Mouse (Mus musculus) CH12.LX (cell line): Measurements from ENCODE around the gene Ptpn11. TPM values are rescaled to one million over a fixed set of nuclear protein-coding genes. Genes with fewer than 3 reads are reported as not detected.
A peak's percentile ranks its signal among the peaks of the same experiment; 100 is the strongest.

ENCODE experiments used
- DNase-seq: peaks from one replicate; pipeline ENCODE4 v3.0.0-alpha.2; 2013; ENCODE audit errors: extremely low read depth
- H3K27ac ChIP-seq: 2 replicates; pipeline ENCODE4 v1.5.1; 2012; ENCODE audit warnings: low read depth, mild to moderate bottlenecking, control low read depth, moderate library complexity; ENCODE audit not compliant: insufficient read depth
- H3K27me3 ChIP-seq: replicated peaks from 2 replicates; pipeline ENCODE3; 2012; ENCODE audit warnings: inconsistent platforms
- H3K36me3 ChIP-seq, 2 experiments: replicated peaks in 1 of 2; 2 replicates each; pipeline versions ENCODE3 to v1.6.1; 2012; ENCODE audit warnings: inconsistent platforms in 1 of 2, low read length in 1 of 2, mild to moderate bottlenecking in 1 of 2, mixed read lengths in 1 of 2, moderate library complexity in 1 of 2; ENCODE audit not compliant: control insufficient read depth in 1 of 2, insufficient read depth in 1 of 2
- H3K4me1 ChIP-seq, 2 experiments: 2 replicates each; pipeline ENCODE4 v1.6.1; 2012; ENCODE audit warnings: inconsistent platforms in 1 of 2, moderate library complexity in 1 of 2; ENCODE audit not compliant: insufficient read depth in 2 of 2, control insufficient read depth in 1 of 2
- H3K4me2 ChIP-seq: 2 replicates; pipeline ENCODE4 v1.6.1; 2012; ENCODE audit warnings: low read depth, mild to moderate bottlenecking, control low read depth; ENCODE audit not compliant: poor library complexity, insufficient read depth, severe bottlenecking
- H3K4me3 ChIP-seq, 3 experiments: fragments of 150-350 bp in 1 of 3; sonication (generic) in 1 of 3; replicated peaks in 1 of 3; 2 replicates each; pipeline versions ENCODE3 to v1.5.1; 2011 to 2012; ENCODE audit warnings: low read depth in 2 of 3, low read length in 2 of 3, mild to moderate bottlenecking in 2 of 3, moderate library complexity in 2 of 3, control low read depth in 1 of 3, improper control_type of control experiment in 1 of 3, inconsistent platforms in 1 of 3, mixed read lengths in 1 of 3; ENCODE audit not compliant: poor library complexity in 1 of 3
- H3K79me2 ChIP-seq: replicated peaks from 2 replicates; pipeline ENCODE4 v1.6.1; 2012; ENCODE audit warnings: mild to moderate bottlenecking, moderate library complexity; ENCODE audit not compliant: control insufficient read depth, poor library complexity, insufficient read depth, severe bottlenecking; ENCODE audit errors: extremely low read depth
- H3K9ac ChIP-seq: 2 replicates; pipeline ENCODE4 v1.6.1; 2012; ENCODE audit warnings: low read depth, mild to moderate bottlenecking, control low read depth, moderate library complexity; ENCODE audit not compliant: insufficient read depth
- H3K9me3 ChIP-seq: replicated peaks from 2 replicates; pipeline ENCODE3; 2012; ENCODE audit warnings: low read length, inconsistent platforms, mixed read lengths
- BHLHE40 ChIP-seq: IDR thresholded peaks from 2 replicates; pipeline ENCODE4 v1.6.1; 2011; ENCODE audit warnings: mild to moderate bottlenecking, low read depth, low read length, improper control_type of control experiment
- CHD1 ChIP-seq: IDR thresholded peaks from 2 replicates; pipeline ENCODE4 v1.6.1; 2012; ENCODE audit warnings: low read depth, low read length, improper control_type of control experiment, inconsistent platforms
- CHD2 ChIP-seq: IDR thresholded peaks from 2 replicates; pipeline ENCODE4 v1.6.1; 2011; ENCODE audit warnings: low read length, improper control_type of control experiment
- CTCF ChIP-seq, 2 experiments: IDR thresholded peaks in 1 of 2; conservative IDR thresholded peaks in 1 of 2; 2 replicates each; pipeline ENCODE4 v1.5.1; 2011 to 2012; ENCODE audit warnings: low read depth in 2 of 2, low read length in 2 of 2, improper control_type of control experiment in 1 of 2, inconsistent platforms in 1 of 2, mild to moderate bottlenecking in 1 of 2, moderate library complexity in 1 of 2
- E2F4 ChIP-seq: IDR thresholded peaks from 2 replicates; pipeline ENCODE4 v1.6.1; 2011; ENCODE audit warnings: low read depth, low read length, improper control_type of control experiment; ENCODE audit not compliant: insufficient replicate concordance
- ELF1 ChIP-seq: IDR thresholded peaks from 2 replicates; pipeline ENCODE4 v1.6.1; 2014; ENCODE audit warnings: low read depth, mild to moderate bottlenecking, inconsistent platforms, low read length, improper control_type of control experiment
- EP300 ChIP-seq: IDR thresholded peaks from 2 replicates; pipeline ENCODE4 v1.6.1; 2011; ENCODE audit warnings: low read length, improper control_type of control experiment
- ETS1 ChIP-seq: conservative IDR thresholded peaks from 2 replicates; pipeline ENCODE4 v1.6.1; 2012; ENCODE audit warnings: low read depth, mild to moderate bottlenecking, inconsistent platforms, low read length, improper control_type of control experiment, moderate library complexity
- GABPA ChIP-seq: IDR thresholded peaks from 2 replicates; pipeline ENCODE4 v1.6.1; 2012; ENCODE audit warnings: low read depth, low read length, improper control_type of control experiment, inconsistent platforms; ENCODE audit not compliant: insufficient replicate concordance
- HCFC1 ChIP-seq: IDR thresholded peaks from 2 replicates; pipeline ENCODE4 v1.6.1; 2012; ENCODE audit warnings: low read depth, mild to moderate bottlenecking, inconsistent platforms, low read length, improper control_type of control experiment
- IRF4 ChIP-seq: IDR thresholded peaks from 2 replicates; pipeline ENCODE4 v1.6.1; 2014; ENCODE audit warnings: low read depth, mild to moderate bottlenecking, inconsistent platforms, low read length, improper control_type of control experiment
- JUN ChIP-seq: IDR thresholded peaks from 2 replicates; pipeline ENCODE4 v1.6.1; 2011; ENCODE audit warnings: low read depth, mild to moderate bottlenecking, low read length, improper control_type of control experiment, moderate library complexity; ENCODE audit not compliant: insufficient read depth
- JUND ChIP-seq: conservative IDR thresholded peaks from 2 replicates; pipeline ENCODE4 v1.6.1; 2011; ENCODE audit warnings: low read depth, low read length, improper control_type of control experiment
- KAT2A ChIP-seq: IDR thresholded peaks from 2 replicates; pipeline ENCODE4 v1.6.1; 2012; ENCODE audit warnings: low read length, improper control_type of control experiment, inconsistent platforms; ENCODE audit not compliant: insufficient replicate concordance
- MAX ChIP-seq: IDR thresholded peaks from 2 replicates; pipeline ENCODE4 v1.6.1; 2011; ENCODE audit warnings: low read length, improper control_type of control experiment
- MAZ ChIP-seq: IDR thresholded peaks from 2 replicates; pipeline ENCODE4 v1.6.1; 2012; ENCODE audit warnings: low read depth, mild to moderate bottlenecking, inconsistent platforms, low read length, improper control_type of control experiment, moderate library complexity
- MEF2A ChIP-seq: IDR thresholded peaks from 2 replicates; pipeline ENCODE4 v1.6.1; 2014; ENCODE audit warnings: low read depth, mild to moderate bottlenecking, inconsistent platforms, low read length, improper control_type of control experiment, borderline replicate concordance
- MXI1 ChIP-seq: IDR thresholded peaks from 2 replicates; pipeline ENCODE4 v1.6.1; 2011; ENCODE audit warnings: mild to moderate bottlenecking, low read depth, low read length, improper control_type of control experiment
- MYC ChIP-seq: IDR thresholded peaks from 2 replicates; pipeline ENCODE4 v1.6.1; 2011; ENCODE audit warnings: low read depth, mild to moderate bottlenecking, improper control_type of control experiment, low read length
- NELFE ChIP-seq: IDR thresholded peaks from 2 replicates; pipeline ENCODE4 v1.6.1; 2011; ENCODE audit warnings: low read depth, low read length, improper control_type of control experiment
- PAX5 ChIP-seq: IDR thresholded peaks from 2 replicates; pipeline ENCODE4 v1.6.1; 2012; ENCODE audit warnings: low read length, inconsistent platforms, mixed read lengths
- POLR2AphosphoS2 ChIP-seq: IDR thresholded peaks from 2 replicates; pipeline ENCODE4 v1.6.1; 2011; ENCODE audit warnings: low read depth, low read length, improper control_type of control experiment
- RAD21 ChIP-seq: IDR thresholded peaks from 2 replicates; pipeline ENCODE4 v1.6.1; 2011; ENCODE audit warnings: low read depth, mild to moderate bottlenecking, low read length, improper control_type of control experiment, moderate library complexity
- RCOR1 ChIP-seq: conservative IDR thresholded peaks from 2 replicates; pipeline ENCODE4 v1.6.1; 2012; ENCODE audit warnings: low read depth, mild to moderate bottlenecking, inconsistent platforms, low read length, improper control_type of control experiment
- SIN3A ChIP-seq: IDR thresholded peaks from 2 replicates; pipeline ENCODE4 v1.6.1; 2012; ENCODE audit warnings: low read length, improper control_type of control experiment, inconsistent platforms
- SMC3 ChIP-seq: IDR thresholded peaks from 2 replicates; pipeline ENCODE4 v1.6.1; 2011; ENCODE audit warnings: low read depth, low read length, improper control_type of control experiment
- TBP ChIP-seq: conservative IDR thresholded peaks from 2 replicates; pipeline ENCODE4 v1.6.1; 2011; ENCODE audit warnings: low read depth, low read length, improper control_type of control experiment
- TCF12 ChIP-seq: IDR thresholded peaks from 2 replicates; pipeline ENCODE4 v1.6.1; 2014; ENCODE audit warnings: low read depth, mild to moderate bottlenecking, inconsistent platforms, low read length, improper control_type of control experiment
- UBTF ChIP-seq: IDR thresholded peaks from 2 replicates; pipeline ENCODE4 v1.6.1; 2012; ENCODE audit warnings: low read depth, mild to moderate bottlenecking, inconsistent platforms, low read length, improper control_type of control experiment, moderate library complexity
- USF1 ChIP-seq: IDR thresholded peaks from 2 replicates; pipeline ENCODE4 v1.6.1; 2014; ENCODE audit warnings: low read depth, mild to moderate bottlenecking, inconsistent platforms, low read length, improper control_type of control experiment
- USF2 ChIP-seq: conservative IDR thresholded peaks from 2 replicates; pipeline ENCODE4 v1.6.1; 2011; ENCODE audit warnings: low read depth, low read length, improper control_type of control experiment
- ZC3H11A ChIP-seq: IDR thresholded peaks from 2 replicates; pipeline ENCODE4 v1.6.1; 2012; ENCODE audit warnings: low read depth, mild to moderate bottlenecking, inconsistent platforms, low read length, improper control_type of control experiment
- ZKSCAN1 ChIP-seq: IDR thresholded peaks from 2 replicates; pipeline ENCODE4 v1.6.1; 2012; ENCODE audit warnings: low read depth, inconsistent platforms, low read length, improper control_type of control experiment, borderline replicate concordance
- ZMIZ1 ChIP-seq: IDR thresholded peaks from 2 replicates; pipeline ENCODE4 v1.6.1; 2012; ENCODE audit warnings: low read depth, mild to moderate bottlenecking, inconsistent platforms, low read length, improper control_type of control experiment
- dilution Hi-C: fragments of 300-500 bp; cut with MboI; formaldehyde crosslinking; loops from 2 replicates; pipeline ENCODE4 v1.14.3; 2020; ENCODE audit warnings: low sequenced_read_pairs; ENCODE audit not compliant: extremely low pct_unique_long_range_greater_than_20kb, extremely low pct_ligation_motif_present
- in situ Hi-C: fragments of 300-500 bp; cut with MboI; formaldehyde crosslinking; loops from 3 replicates; pipeline ENCODE4 v1.14.3; 2019; ENCODE audit warnings: low sequenced_read_pairs, low pct_ligation_motif_present, low pct_unique_long_range_greater_than_20kb, mixed read lengths
- polyA plus RNA-seq: library from polyadenylated mRNA; unstranded; fragments of >175 nt; gene quantifications from 2 replicates; pipeline ENCODE4 v1.2.1, GENCODE M21; 2012; ENCODE audit warnings: low read depth; ENCODE audit not compliant: insufficient read length
- total RNA-seq, 2 experiments: library from RNA; depleted of rRNA; stranded (reverse); fragments of 300-350 nt in 1 of 2; fragments of >200 nt in 1 of 2; gene quantifications; 2 replicates each; pipeline ENCODE4 v1.2.3; 2012 to 2014

The Ptpn11 gene
- total and polyA plus RNA-seq, 3 experiments, result 33.2 to 62.8 (median 44.6) TPM

- no peak overlapping the region for H3K27ac ChIP-seq
- no peak for DNase-seq
- no peak overlapping the region for H3K4me2 ChIP-seq
- no peaks in the 10 kb centered on the region for H3K9me3 ChIP-seq
- peaks cover 15 to 62% of the 10 kb centered on the region in 2 experiments for H3K4me1 ChIP-seq
- H3K4me3 ChIP-seq, result no peak overlapping the region
- H3K27me3 ChIP-seq, result no peaks in the 10 kb centered on the region
- H3K36me3 ChIP-seq, result no peaks in the 10 kb centered on the region
- TF ChIP-seq MAZ, result no peak
- TF ChIP-seq KAT2A, result no peak
- TF ChIP-seq E2F4, result no peak
- dilution Hi-C loops (no loop called here), in situ Hi-C loops (no loop called here)
- no peaks in the 10 kb centered on the region for H3K79me2 ChIP-seq
- H3K9ac ChIP-seq, result no peak overlapping the region
Measured at GRCm38 (mm10) chr5:121109185-121109584, 82.0 kb downstream of the Ptpn11 start.

- dilution Hi-C loops, result no loop called here
- TF ChIP-seq GABPA, result no peak
- TF ChIP-seq NELFE, result no peak
- TF ChIP-seq EP300, result peak; percentile 96
- peak; percentile 95 for TF ChIP-seq BHLHE40
- no peak for TF ChIP-seq ZKSCAN1
- peak; percentile 66; the same call in 1 of the 2 replicates for TF ChIP-seq CHD2
- peak; percentile 67 for TF ChIP-seq ELF1
- TF ChIP-seq MAZ, result no peak
- TF ChIP-seq SMC3, result peak; percentile 15
- TF ChIP-seq IRF4, result peak; percentile 78
- peak; percentile 82 for TF ChIP-seq MXI1
- no peak for TF ChIP-seq PAX5
- peak; percentile 89; the same call in 1 of the 2 replicates for TF ChIP-seq SIN3A
- no peak for TF ChIP-seq USF1
- TF ChIP-seq CTCF (conservative IDR thresholded peaks at IDR 0.05 in 1 of 2, IDR thresholded peaks at IDR 0.05 in 1 of 2; ENCODE audit: low read depth in 2 of 2, low read length in 2 of 2), result no peak
- peak; percentile 73 for TF ChIP-seq JUND
- no peak for TF ChIP-seq ZMIZ1
- TF ChIP-seq TCF12, result peak; percentile 80
- TF ChIP-seq MEF2A, result peak; percentile 95
- TF ChIP-seq HCFC1, result peak; percentile 38
- TF ChIP-seq ETS1, result peak; percentile 89
- TF ChIP-seq USF2, result no peak
- TF ChIP-seq MAX, result peak; percentile 95
- no peak for TF ChIP-seq ZC3H11A
- peak; percentile 98 for TF ChIP-seq MYC
- TF ChIP-seq UBTF, result no peak
- peak; percentile 93 for TF ChIP-seq RCOR1
- peak; percentile 25 for TF ChIP-seq RAD21
- no peak for TF ChIP-seq POLR2AphosphoS2
- peak; percentile 52; the same call in 1 of the 2 replicates for TF ChIP-seq JUN
- no peak for TF ChIP-seq E2F4
- TF ChIP-seq CHD1, result no peak
- no peak; the same call in 1 of the 2 replicates for TF ChIP-seq TBP
Measured at GRCm38 (mm10) chr5:121106913-121107312, 84.3 kb downstream of the Ptpn11 start.

More at GRCm38 (mm10) chr5:121106913-121107312, 84.3 kb downstream of the Ptpn11 start:
- Histone ChIP-seq H3K9me3 (no peaks in the 10 kb centered on the region), H3K4me3 (no peak overlapping the region), H3K27me3 (no peaks in the 10 kb centered on the region), H3K36me3 (no peaks in the 10 kb centered on the region), H3K9ac (no peak overlapping the region), H3K4me1 (peaks cover 13 to 47% of the 10 kb centered on the region in 2 experiments), H3K4me2 (peak overlapping the region; percentile 48), H3K79me2 (no peaks in the 10 kb centered on the region), H3K27ac (peak overlapping the region; percentile 46; the same call in 1 of the 2 replicates)
- peak; percentile 95 for DNase-seq
- in situ Hi-C loops, result no loop called here
